Mouse (Mus musculus) megakaryocyte-erythroid progenitor cell, adult 5-6 weeks (primary cell): ENCODE results near the gene Slc35b1. TPM values are rescaled to one million over a fixed set of nuclear protein-coding genes. Genes with fewer than 3 reads are reported as not detected.
"Not testable (repeated sequence)": the region's sequence is repeated elsewhere in the genome, so short reads cannot be mapped to it uniquely, and the experiment has no call there.

Experiments used
- ATAC-seq: replicated peaks from 2 replicates; pipeline ENCODE4 v1.8.0; 2016; ENCODE audit warnings: mild to moderate bottlenecking, inconsistent platforms; ENCODE audit not compliant: severe bottlenecking, poor library complexity, low FRiP score, low TSS enrichment
- total RNA-seq, 2 experiments: library from RNA; stranded (forward) in 1 of 2; stranded (reverse) in 1 of 2; fragments of 200-1000, 215-1000 nt in 1 of 2; fragments of >200 nt in 1 of 2; fragmentation: Nextera tagmentation in 1 of 2; gene quantifications; 2 replicates each; pipeline ENCODE4 v1.2.3; 2014 to 2017

Gene Slc35b1
- total RNA-seq, 2 experiments from 2014 or later, result 54.5 to 84.7 TPM

DNA sequence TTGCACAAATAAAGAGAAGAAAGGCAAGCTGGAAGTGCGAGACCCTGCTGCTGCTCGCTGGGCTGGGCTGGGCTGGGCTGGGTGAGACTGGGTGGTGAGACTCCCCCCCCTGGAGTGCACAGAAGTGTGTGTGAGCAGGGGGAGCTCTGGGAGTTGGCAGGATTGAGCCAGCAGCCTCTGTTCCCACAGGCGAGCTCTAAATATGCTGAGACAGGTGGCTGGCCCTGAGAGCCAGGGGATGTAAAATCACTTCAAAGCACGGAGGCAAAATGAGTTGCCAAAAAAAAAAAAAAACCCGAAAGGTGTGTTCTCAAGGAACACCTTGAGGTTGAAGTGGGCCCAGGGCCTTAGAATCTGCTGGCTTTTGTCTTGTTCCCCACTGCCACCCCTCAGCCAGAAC is 7.3 kb downstream of the Slc35b1 start:
- no peak for ATAC-seq

DNA sequence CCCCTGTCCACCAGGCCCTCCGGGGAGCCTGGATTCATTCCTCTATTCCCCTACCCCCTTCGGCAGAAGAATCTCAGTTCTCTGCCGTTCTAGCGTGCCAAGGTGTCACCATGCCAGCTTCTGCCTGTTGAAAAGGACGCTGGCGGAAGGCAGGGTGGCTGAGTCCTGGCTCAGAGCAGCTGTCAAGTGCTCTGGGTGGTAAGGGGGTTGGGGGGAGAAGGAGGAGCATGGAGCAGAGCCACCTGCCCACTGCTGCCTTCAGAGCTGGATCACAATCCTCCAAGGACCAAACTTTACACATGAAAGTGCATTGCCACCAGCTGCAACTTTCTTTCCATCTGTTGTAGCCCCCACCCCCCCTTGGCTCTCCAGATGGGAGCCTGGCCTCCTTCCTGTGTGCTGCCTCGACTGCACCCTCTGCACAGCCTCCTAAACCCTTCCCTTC is 7.8 kb downstream of the Slc35b1 start:
- ATAC-seq, result no peak

DNA sequence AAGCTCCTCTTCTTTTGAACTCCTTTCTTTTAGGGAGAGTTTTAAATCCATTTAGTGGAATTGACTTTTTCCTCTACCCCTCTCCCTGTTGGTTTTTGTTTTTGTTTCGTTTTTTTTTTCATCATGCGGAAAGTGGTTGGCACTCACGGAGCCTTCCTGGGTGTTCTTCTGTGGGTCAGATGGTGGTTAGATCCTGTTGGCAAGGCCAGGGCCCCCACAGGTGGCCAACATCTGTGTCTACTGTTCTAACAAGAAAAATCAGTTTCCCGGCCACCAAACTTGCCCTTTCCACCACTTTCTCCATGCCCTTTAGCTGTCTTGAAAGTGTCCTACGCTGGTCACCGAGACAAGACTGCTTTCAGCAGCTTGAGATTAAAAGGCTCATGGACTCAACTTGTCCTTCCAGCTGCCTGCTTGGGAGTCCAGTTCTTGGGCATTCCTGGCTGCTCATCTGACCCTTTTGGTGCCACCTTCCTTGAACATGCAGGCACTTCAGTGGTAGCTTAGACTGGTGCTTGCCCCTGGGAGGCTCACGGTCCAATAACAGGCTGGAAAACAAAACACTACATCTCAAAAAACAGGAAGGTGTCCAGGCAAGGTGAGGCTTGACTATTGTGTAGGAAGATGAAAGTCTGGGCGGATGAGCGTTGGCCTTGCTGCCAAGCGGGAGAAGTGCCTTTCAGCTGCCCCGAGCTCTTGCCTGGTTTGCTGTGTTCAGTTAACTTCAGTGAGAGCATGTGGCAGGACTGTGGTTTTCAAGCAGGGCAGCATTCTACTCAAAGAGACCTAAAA is 8.4 kb downstream of the Slc35b1 start:
- ATAC-seq, result no peak

DNA sequence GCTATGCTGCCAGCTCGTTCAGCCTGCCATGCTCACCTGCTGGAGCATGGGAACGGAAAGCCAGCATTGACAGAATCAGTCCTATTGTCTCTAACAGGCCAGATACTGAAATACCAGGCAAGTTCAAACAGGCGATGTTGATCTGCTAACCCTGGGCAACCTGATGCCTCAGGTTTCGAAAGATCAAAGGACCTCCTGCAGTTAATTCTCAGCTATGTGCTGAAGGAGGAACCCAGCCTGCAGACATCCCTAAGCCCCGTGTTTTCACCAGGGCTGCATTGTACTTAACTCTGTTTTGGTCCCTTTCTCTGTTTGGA is 9.0 kb downstream of the Slc35b1 start:
- no peak for ATAC-seq

DNA sequence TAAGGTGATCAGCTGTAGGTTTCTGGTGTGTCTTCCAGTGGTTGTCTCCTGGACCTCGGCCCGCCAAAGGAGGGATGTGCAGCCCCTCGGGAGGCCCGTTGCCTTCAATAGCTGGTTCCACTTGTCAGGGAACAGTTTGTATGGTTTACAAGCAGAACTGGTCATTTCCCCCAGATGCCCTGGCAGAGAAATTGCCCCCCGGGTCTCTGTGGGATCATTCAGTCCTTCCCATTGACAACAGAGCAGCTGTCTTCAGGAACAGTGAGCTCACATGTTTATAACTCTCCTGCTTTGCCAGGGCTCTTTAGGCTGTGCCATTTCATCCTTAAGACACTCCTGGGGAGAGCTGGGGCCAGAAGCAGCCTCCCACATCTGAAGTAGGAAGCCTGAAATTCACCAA is 9.6 kb downstream of the Slc35b1 start:
- ATAC-seq, result no peak

DNA sequence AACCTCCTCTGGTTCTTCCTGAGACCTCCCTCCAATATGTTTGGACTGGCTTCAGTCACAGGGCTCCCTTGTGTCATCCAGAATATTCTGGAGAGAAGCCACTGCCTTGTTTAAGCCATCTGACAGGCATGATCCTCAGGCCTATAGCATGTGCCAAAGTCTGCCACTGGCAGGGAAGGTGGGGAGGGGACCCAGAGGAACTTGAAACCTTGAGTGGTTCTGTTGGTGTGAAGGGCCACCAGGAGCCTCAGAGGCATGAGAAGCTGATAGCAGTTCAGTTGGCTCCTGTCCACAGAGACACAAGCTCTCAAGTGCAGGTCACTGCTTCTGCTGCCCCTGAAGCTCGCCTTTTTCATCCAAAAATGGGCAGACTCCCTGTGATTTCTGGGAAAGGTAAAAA is 12.1 kb downstream of the Slc35b1 start:
- ATAC-seq, result no peak

DNA sequence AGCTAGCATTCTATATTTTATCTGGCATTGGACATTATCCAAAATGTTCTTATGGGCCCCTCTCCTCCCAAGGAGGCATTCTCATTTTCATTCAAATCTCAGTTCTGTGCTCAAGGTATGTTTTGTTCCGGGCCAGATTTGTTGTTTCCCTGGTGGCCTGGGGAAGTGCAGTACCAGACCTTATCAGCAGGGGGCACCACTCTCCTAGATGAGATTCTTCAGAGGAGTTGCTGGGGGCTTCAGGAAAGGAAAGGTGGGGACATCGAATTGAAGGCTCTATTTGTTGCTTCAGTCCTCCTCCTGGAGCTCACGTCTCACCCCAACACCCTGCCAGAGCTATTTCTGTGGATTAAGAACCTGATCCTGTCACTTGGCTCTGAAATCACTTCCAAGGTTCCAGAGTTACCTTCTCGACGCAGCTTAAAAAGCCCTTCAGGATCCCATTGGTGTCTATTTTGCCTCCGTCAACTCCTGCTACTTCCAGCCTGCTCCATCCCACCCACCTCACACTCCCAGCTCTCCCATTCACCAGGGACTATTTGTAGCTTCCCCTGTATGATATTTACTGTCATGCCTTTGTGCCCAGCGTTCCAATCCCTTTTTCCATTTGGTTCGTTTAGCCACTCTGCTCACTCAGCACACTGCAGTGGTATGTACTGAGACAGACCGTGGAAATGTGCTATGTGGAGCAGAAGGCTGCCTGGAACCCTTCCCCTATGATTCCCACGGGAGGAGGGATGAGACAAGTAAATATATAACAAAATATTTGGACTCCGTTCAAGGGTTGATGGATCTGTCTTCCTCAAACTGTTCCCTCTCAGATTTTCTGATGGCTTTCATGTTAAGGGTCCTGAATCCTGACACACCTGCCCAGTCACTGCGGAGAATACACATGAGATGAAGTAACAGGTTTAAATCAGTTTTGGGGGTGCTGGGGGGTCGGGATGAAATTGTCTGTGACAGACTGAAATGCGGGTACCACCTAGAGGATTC is 13.6 kb downstream of the Slc35b1 start:
- 0 out of 2 replicates have a peak, but pooled peaks have one; percentile 36 for ATAC-seq

DNA sequence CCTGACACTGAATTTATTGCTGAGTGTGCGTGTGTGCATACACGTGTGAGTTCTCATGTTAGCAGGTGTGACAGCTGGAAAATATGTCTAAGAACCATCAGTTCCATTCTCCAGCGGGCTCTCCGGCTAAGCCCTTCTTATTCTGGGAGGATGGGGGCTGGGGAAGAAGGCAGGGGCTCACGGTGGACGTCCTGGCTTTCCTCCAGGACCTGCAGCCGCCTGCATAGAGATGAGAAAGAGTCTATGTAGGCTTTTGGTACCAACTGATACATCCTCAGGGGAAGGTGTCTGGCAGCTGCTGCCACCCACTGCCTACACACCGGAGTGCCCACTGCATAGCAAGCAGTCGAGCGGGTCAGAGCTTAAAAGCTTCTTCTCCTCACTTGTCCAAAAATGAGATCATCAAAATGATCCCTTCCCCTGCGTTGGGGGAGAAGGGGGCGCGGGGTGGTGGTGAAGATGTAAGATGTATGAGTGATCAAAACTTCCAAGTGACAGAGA is 15.1 kb downstream of the Slc35b1 start:
- ATAC-seq, result no peak

DNA sequence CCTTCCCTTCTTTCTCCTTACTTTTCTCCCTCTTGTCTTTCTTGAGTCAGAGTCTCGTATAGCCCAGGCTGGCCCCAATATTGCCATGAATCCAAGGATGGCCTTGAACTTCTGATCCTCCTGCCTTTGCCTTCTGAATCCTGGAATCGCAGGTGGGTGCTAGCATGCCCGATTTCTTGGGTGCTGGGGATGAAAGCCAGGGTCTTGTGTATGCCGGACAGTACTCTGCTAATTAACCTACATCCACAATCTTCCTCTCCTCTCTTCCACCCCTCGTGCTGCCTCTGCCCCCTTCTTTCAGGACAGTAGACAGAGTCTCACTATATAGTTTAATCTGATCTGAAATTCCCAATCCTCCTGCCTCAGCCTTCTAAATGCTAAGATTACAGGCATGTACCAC is 17.1 kb downstream of the Slc35b1 start:
- no peak for ATAC-seq

DNA sequence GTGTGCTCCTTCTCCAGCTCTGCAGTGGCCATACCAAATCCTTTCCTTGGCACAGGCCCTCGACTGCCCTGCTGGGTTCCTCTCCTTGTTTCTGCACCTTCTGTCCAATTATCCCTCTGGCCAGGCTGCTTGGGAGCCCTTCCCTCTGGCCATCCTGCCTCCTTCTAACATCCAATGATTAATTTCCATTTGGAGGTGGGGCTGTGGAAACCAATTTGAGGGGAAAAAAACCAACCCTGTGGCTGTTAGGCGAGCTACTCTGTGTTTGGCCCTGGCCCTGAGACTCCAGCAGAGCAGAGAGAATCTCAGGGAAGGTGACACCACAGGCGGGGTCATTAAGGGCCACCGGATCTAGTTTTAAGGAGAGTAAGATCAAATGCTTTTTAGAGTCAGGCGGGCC is 17.7 kb downstream of the Slc35b1 start:
- ATAC-seq, result no peak

DNA sequence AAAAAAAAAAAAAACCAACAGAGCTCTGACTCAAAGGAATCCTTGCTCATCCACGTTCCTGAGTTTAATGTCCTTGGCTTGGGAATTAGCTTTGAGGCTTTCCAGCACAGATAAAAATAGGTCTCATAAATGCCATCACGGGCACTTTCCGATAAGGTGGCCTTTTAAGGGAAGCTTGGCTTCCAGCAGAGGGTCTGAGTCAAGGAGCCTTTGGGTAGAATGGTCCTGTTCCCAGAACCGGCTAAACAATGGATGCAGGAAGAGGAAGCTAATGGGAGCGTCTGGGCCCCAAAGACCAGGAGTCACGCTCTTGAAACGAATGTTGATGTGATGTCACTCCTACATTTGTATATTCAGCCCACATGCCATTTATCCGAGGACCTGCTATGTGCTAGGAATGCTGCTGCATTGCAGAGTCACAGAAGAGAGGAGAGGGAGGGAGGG is 18.2 kb downstream of the Slc35b1 start:
- ATAC-seq, result no peak

DNA sequence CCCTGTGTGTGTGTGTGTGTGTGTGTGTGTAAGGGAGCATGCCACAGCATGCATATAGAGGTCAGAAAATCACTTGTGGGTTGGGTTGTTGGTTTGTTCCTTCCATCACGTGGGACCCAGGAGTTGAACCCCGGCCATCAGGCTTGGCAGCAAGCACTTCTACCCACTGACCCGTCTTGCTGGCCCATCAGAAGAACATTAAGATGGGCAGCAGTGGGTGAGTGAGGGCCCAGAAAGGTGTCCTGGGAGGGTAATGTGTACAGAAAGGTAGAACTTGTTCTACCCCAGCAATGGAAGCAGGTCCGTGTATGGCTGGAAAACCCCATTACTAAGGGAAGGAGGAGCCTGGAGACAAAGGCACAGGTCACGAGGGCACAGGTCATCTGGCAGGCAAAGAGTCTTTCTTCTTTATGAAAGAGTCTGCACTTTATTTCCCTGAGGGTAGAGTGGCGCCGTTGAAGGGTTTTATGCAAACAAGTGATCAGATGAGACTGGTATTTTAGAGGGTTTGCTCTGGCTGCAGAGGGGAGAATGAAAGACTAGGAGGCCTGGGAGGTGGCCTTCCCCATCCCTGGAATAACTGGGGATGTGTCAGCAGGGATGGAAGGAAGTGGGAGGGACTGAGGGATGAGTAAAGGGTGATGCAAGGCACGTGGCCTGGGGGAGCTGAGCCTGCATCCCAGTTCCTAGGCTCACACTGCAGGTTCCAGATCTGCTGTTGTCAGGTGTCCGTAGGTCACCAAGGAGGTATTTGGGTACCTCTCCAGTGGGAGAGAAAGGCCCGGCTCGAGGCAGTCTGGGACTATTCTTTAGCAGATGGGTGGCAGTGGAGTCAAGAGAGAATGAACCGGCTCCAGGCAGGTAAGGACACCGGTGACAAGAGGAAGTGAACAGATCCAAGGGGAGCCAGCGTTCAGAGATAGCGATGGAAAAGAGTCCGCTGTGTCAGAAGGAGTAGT is 19.2 kb downstream of the Slc35b1 start:
- ATAC-seq, result no peak

DNA sequence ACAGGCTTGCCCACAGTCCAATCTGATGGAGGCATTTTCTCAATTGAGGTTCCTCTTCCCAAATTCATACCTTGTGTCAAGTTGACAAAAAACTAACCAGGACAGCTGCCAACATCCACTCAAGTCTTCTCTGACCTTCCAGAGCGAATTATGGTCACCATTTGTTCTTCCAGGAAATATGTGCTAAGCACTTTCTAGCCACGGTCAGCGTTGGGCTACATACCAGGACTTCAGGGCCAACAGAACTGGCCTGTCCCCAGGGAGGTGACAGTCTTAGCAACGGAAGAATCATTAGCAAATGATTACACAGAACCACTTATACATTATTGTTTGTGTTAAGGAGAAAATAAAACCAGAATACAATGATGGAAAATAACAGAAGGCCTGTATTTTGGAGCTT is 21.3 kb downstream of the Slc35b1 start:
- no peak for ATAC-seq

DNA sequence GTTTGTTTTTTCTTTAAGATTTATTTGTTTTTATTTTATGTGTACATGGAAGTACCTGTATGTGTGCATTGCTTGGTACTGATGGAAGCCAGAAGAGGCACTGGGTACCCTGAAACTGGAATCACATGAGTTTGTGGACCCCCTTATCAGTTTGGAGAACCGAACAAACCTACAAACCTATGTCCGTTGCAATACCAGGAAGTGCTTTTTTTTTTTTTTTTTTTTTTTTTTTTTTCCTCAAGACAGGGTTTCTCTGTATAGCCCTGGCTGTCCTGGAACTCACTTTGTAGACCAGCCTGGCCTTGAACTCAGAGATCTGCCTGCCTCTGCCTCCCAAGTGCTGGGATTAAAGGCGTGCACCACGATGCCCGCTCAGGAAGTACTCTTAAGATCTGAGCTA is 21.9 kb downstream of the Slc35b1 start:
- ATAC-seq, result not testable (repeated sequence)

DNA sequence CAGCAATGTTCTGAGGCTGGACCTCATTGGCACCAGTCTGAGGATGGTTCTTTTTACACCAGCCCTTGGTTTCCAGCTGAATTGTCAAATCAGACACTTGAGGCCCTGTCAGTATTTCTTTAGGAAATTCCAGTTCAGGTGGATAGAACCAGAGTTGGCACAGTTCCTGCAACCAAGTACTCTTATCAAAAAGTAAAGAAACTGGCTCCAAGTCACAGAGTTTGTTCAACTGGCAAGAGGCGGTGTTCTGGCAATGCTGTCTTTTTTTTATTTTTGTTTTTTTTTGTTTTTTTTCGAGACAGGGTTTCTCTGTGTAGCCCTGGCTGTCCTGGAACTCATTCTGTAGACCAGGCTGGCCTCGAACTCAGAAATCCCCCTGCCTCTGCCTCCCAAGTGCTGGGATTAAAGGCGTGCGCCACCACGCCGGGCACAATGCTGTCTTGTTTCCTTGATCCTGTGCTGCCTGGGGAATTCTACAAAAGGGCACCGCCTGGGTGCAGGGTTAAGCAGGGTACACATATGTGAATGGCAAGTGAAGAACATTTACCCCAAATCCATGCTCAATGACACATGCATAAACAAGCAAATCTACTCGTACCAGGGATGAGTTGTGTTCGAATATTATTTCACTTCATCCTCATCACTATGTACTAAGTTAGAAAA is 25.1 kb downstream of the Slc35b1 start:
- no peak for ATAC-seq

DNA sequence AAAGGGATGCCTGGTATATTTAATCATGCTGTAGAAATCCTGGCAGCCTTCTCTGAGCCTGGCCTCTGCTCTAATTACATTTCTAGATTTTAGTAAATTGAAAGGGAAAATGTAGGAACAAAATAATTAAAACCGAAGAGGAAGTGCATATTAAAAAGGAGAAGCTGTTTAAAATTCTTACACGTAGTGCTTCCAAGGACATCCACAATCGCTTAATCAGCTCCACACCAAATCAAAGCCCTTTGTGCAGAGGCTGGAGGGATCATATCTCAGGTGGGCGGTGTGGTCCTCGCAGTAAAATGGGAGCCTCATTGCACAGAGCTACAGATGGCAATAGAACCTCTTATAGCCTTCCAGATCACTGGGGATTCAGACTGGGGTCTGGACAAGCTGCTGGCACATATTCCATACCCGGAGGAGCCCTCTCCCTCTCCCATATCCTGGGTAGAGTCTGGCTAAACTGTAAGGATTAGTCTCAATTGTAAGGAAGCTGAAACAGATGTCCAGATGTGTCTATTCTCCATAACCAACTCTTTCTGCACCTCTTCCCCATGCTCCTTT is 27.0 kb downstream of the Slc35b1 start:
- no peak for ATAC-seq

DNA sequence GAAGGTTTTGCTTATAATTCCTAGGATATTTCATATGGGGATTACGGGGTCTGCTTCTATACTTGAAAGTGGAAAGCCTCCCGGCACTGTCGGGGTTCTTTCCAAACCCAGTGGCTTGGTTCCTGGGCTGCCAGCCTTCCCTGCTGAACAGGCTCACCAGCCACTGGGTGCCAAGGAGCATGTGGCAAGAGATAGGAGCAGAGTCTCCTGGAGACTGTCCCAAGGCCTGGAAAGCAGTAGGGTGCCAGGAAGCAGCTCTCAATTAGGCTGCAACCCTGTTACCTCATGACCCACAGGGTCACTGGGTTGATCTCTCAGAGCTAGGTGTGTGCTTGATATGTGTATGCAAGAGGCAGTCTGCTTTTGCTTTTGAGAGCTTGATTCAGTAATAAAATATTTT is 28.1 kb downstream of the Slc35b1 start:
- no peak for ATAC-seq
